ENCODE assay signal across 24 mouse cellular contexts in the genomic region with DNA sequence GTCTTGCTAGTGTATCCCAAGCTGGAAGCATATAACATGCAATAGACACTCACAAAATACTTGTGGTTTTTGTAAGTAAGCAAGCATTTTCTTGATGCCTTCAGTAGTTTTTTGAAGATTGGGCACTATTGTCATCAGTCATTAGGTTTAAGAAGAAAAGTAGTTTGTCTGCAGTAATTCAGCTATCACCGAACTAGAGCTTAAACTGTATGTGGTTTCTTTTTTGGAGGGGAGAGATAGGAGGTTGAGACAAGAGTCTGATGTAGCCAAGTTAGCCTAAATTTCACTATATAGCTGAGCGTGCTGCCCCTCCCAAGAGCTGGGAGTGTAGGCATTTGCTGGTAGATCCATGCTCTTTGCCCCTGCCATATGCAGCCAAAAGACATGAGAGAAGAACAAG. TPM values are rescaled to one million over a fixed set of nuclear protein-coding genes. Genes with fewer than 3 reads are reported as not detected.
DNase-seq lines count a peak whose midpoint lies in the region; ATAC-seq and TF ChIP-seq lines count a peak whose summit lies in the region.
"Had no signal": no experiment of that assay in that cellular context is flagged by ENCODE, and none has a peak within 500 bp of the region (broad histone marks: within the 10 kb centered on the region; RNA-seq: fewer than 3 reads in every experiment).

No protein-coding gene starts in this region.

- no peak for ATAC-seq in megakaryocyte, adult 5-6 weeks (ENCODE audit: poor library complexity, severe bottlenecking)
- ATAC-seq in liver, embryonic 13.5 days (ENCODE audit: low read depth), result no peak
- ATAC-seq in megakaryocyte-erythroid progenitor cell, adult 5-6 weeks (replicated peaks; ENCODE audit: low FRiP score, low TSS enrichment, poor library complexity, severe bottlenecking), result 0 out of 2 replicates have a peak, but pooled peaks have one; percentile 3
- ATAC-seq: forebrain, embryonic 13.5 days; hindbrain, postnatal 0 days; midbrain, embryonic 16.5 days; Patski had no signal

- no peaks in the 10 kb centered on the region for H3K27me3 ChIP-seq in megakaryocyte, embryonic 14.5 days (replicated peaks)
- H3K27me3 ChIP-seq in MEL (ENCODE audit: control insufficient read depth in 1 of 2, insufficient read depth in 2 of 2, low read length in 2 of 2), result no peaks in the 10 kb centered on the region
- no peaks in the 10 kb centered on the region for H3K27me3 ChIP-seq in liver, embryonic 13.5 days
- H3K27me3 ChIP-seq: embryonic facial prominence, embryonic 13.5 days; forebrain, embryonic 13.5 days; Patski; stomach, embryonic 15.5 days had no signal

- H3K27ac ChIP-seq in MEL (ENCODE audit: control insufficient read depth, low read depth, low read length), result peak overlapping the region; percentile 82
- H3K27ac ChIP-seq in liver, embryonic 13.5 days, result peak overlapping the region; percentile 55
- H3K27ac ChIP-seq: embryonic facial prominence, embryonic 13.5 days; forebrain, embryonic 13.5 days; hindbrain, embryonic 10.5 days; hindbrain, postnatal 0 days; stomach, embryonic 15.5 days had no signal

- TF ChIP-seq CTCF in MEL (IDR thresholded peaks at IDR 0.05 in 2 of 3, conservative IDR thresholded peaks at IDR 0.05 in 1 of 3; ENCODE audit: control insufficient read depth in 1 of 3, insufficient read depth in 1 of 3, low read depth in 2 of 3, low read length in 3 of 3, poor library complexity in 1 of 3, severe bottlenecking in 1 of 3), result no peak

- DNase-seq in MEL (ENCODE audit: low read depth, low spot score), result peak; percentile 58
- DNase-seq in liver, embryonic 13.5 days, result no peak
- DNase-seq in kidney, postnatal 4 days, result no peak
- DNase-seq in cerebellum, postnatal 14 days, result no peak
- DNase-seq: adrenal gland, postnatal 25 days; B cell, adult 2 months; cerebellum, adult 11-12 months; cerebellum, adult 9-11 months; gastrocnemius, postnatal 14 days; heart, postnatal 14 days; kidney, adult 11 months; kidney, postnatal 14 days; lung, postnatal 36 days; right cerebral cortex, postnatal 4 days had no signal

- no peaks in the 10 kb centered on the region for H3K9me3 ChIP-seq in megakaryocyte, embryonic 14.5 days
- no peaks in the 10 kb centered on the region for H3K9me3 ChIP-seq in MEL (replicated peaks; ENCODE audit: insufficient read depth, low read length)
- no peaks in the 10 kb centered on the region for H3K9me3 ChIP-seq in liver, embryonic 13.5 days (replicated peaks)
- H3K9me3 ChIP-seq: embryonic facial prominence, embryonic 13.5 days; forebrain, embryonic 13.5 days; hindbrain, embryonic 10.5 days; stomach, embryonic 15.5 days had no signal

- peak in 1 of 2 experiments; percentile 26; a peak in 1 of 4 replicates for TF ChIP-seq EP300 in MEL (IDR thresholded peaks at IDR 0.05; ENCODE audit: low read depth in 1 of 2, low read length in 2 of 2)

- WGBS in liver, embryonic 13.5 days (ENCODE audit: insufficient replicate concordance), result 47% methylated on average over 2 of the region's 2 CpGs

- peaks cover 46% of the 10 kb centered on the region for H3K79me2 ChIP-seq in MEL (ENCODE audit: control insufficient read depth, insufficient read depth, low read length, poor library complexity)

- H3K4me3 ChIP-seq in megakaryocyte, embryonic 14.5 days (replicated peaks), result peak overlapping the region; percentile 99
- peak overlapping the region; percentile 54 to 73 for H3K4me3 ChIP-seq in MEL (ENCODE audit: control insufficient read depth in 1 of 2, insufficient read depth in 1 of 2, low read depth in 2 of 2, low read length in 2 of 2)
- H3K4me3 ChIP-seq in liver, embryonic 13.5 days (replicated peaks), result peak overlapping the region; percentile 77
- H3K4me3 ChIP-seq: embryonic facial prominence, embryonic 13.5 days; forebrain, embryonic 13.5 days; stomach, embryonic 15.5 days had no signal

- peaks cover 70% of the 10 kb centered on the region for H3K4me1 ChIP-seq in megakaryocyte, embryonic 14.5 days
- H3K4me1 ChIP-seq in MEL (ENCODE audit: control insufficient read depth in 1 of 2, insufficient read depth in 2 of 2, low read length in 2 of 2), result peaks cover 13 to 21% of the 10 kb centered on the region in 2 experiments; a peak in 3 of 4 replicates
- H3K4me1 ChIP-seq in liver, embryonic 13.5 days (replicated peaks), result peaks cover 57% of the 10 kb centered on the region

- peak overlapping the region; percentile 94 for H3K4me2 ChIP-seq in liver, embryonic 13.5 days
- H3K4me2 ChIP-seq: embryonic facial prominence, embryonic 13.5 days; forebrain, embryonic 13.5 days; stomach, embryonic 15.5 days had no signal

- H3K36me3 ChIP-seq in megakaryocyte, embryonic 14.5 days (replicated peaks; ENCODE audit: low read length), result peaks cover 44% of the 10 kb centered on the region
- peaks cover 30 to 47% of the 10 kb centered on the region in 2 experiments for H3K36me3 ChIP-seq in MEL (ENCODE audit: control insufficient read depth in 1 of 2, insufficient read depth in 2 of 2, low read length in 2 of 2)
- peaks cover 36% of the 10 kb centered on the region for H3K36me3 ChIP-seq in liver, embryonic 13.5 days

- no peak; a peak in 1 of 4 replicates for TF ChIP-seq POLR2A in MEL (IDR thresholded peaks at IDR 0.05; ENCODE audit: control insufficient read depth in 1 of 2, insufficient read depth in 1 of 2, low read depth in 1 of 2, low read length in 2 of 2, poor library complexity in 1 of 2)

- no peak for TF ChIP-seq RAD21 in MEL (IDR thresholded peaks at IDR 0.05; ENCODE audit: low read depth, low read length)

- H3K9ac ChIP-seq in MEL (ENCODE audit: control insufficient read depth, low read depth, low read length, poor library complexity, severe bottlenecking), result peak overlapping the region; percentile 85
- H3K9ac ChIP-seq in liver, embryonic 13.5 days, result peak overlapping the region; percentile 90
- H3K9ac ChIP-seq: embryonic facial prominence, embryonic 13.5 days; forebrain, embryonic 13.5 days; stomach, embryonic 15.5 days had no signal

TF ChIP-seq in MEL, 35 proteins besides CTCF, POLR2A, EP300 and RAD21:
- no peak for TF ChIP-seq MYC (IDR thresholded peaks at IDR 0.05; ENCODE audit: low read depth, low read length)
- TF ChIP-seq GATA1 (IDR thresholded peaks at IDR 0.05; ENCODE audit: low read depth, low read length), result peak; percentile 58
- no peak for TF ChIP-seq TAL1 (IDR thresholded peaks at IDR 0.05; ENCODE audit: low read length)
- 0 out of 2 replicates have a peak, but pooled peaks have one; percentile 33 for TF ChIP-seq HCFC1 (IDR thresholded peaks at IDR 0.05; ENCODE audit: low read depth, low read length)
- TF ChIP-seq TBP (IDR thresholded peaks at IDR 0.05; ENCODE audit: low read depth, low read length), result peak; percentile 39; the same call in 1 of the 2 replicates
- peak; percentile 42; the same call in 1 of the 2 replicates for TF ChIP-seq MAX (IDR thresholded peaks at IDR 0.05; ENCODE audit: low read length)

RNA-seq across cellular contexts. Expression of a gene that starts 2.3 kb away (rescaled TPM):
- polyA plus RNA-seq in megakaryocyte, embryonic 14.5 days (2012; ENCODE audit: insufficient read depth, low replicate concordance), result 5.0 TPM in 1 of 2 replicates, not detected in the other
- total RNA-seq in megakaryocyte, adult 5-6 weeks (2015), result 50.0 and 50.4 TPM in 2 replicates
- total RNA-seq in megakaryocyte, adult 5-6 weeks (2017), result 40.8 and 48.5 TPM in 2 replicates
- total RNA-seq in MEL (2012; rRNA removed), result 89.1 and 95.7 TPM in 2 replicates
- polyA plus RNA-seq in MEL (2012; ENCODE audit: insufficient read depth in 1 of 2, insufficient read length in 2 of 2, low read depth in 1 of 2, low replicate concordance in 2 of 2, missing spikeins in 1 of 2), result 100 to 1,000 TPM in 1 of 2 experiments, 10 to 100 TPM in 1; 74.8 to 158 TPM
- polyA plus RNA-seq in liver, embryonic 13.5 days (2015; fragmentation: Nextera tagmentation; extraction: Ambion mirVana), result 43.8 and 49.0 TPM in 2 replicates
- 123 and 125 TPM in 2 replicates for total RNA-seq in megakaryocyte-erythroid progenitor cell, adult 5-6 weeks (2014; fragmentation: Nextera tagmentation)
- 147 and 161 TPM in 2 replicates for total RNA-seq in megakaryocyte-erythroid progenitor cell, adult 5-6 weeks (2017)

RNA-seq across cellular contexts. Expression of a gene that starts 28.8 kb away (rescaled TPM):
- polyA plus RNA-seq in megakaryocyte, embryonic 14.5 days (2012; ENCODE audit: insufficient read depth, low replicate concordance), result 5.5 and 15.2 TPM in 2 replicates
- total RNA-seq in megakaryocyte, adult 5-6 weeks (2015), result 81.1 and 84.2 TPM in 2 replicates
- 46.1 and 63.6 TPM in 2 replicates for total RNA-seq in megakaryocyte, adult 5-6 weeks (2017)
- total RNA-seq in MEL (2012; rRNA removed), result 43.5 and 50.4 TPM in 2 replicates
- 100 to 1,000 TPM in 1 of 2 experiments, 10 to 100 TPM in 1; 80.2 to 185 TPM for polyA plus RNA-seq in MEL (2012; ENCODE audit: insufficient read depth in 1 of 2, insufficient read length in 2 of 2, low read depth in 1 of 2, low replicate concordance in 2 of 2, missing spikeins in 1 of 2)
- polyA plus RNA-seq in liver, embryonic 13.5 days (2015; fragmentation: Nextera tagmentation; extraction: Ambion mirVana), result 19.8 and 21.3 TPM in 2 replicates
- total RNA-seq in megakaryocyte-erythroid progenitor cell, adult 5-6 weeks (2014; fragmentation: Nextera tagmentation), result 136 and 143 TPM in 2 replicates
- 79.1 and 80.2 TPM in 2 replicates for total RNA-seq in megakaryocyte-erythroid progenitor cell, adult 5-6 weeks (2017)
